Mouse (Mus musculus) Patski (cell line): ENCODE results near the gene Nrxn2. TPM values are rescaled to one million over a fixed set of nuclear protein-coding genes. Genes with fewer than 3 reads are reported as not detected.

Source experiments
- ATAC-seq: fragments of 100-300 bp; one replicate; pipeline ENCODE4 v1.8.0; 2021
- CTCF ChIA-PET: fragments of 350-600 bp; sonication (Branson Sonifier 250); formaldehyde crosslinking; loops from one replicate; lab custom pipeline; 2022; ENCODE audit warnings: inconsistent platforms; lab: Charles Lee
- POLR2A ChIA-PET: fragments of 350-600 bp; sonication (Branson Sonifier 250); formaldehyde crosslinking; loops from one replicate; lab custom pipeline; 2022; ENCODE audit warnings: antibody characterized with exemption, inconsistent platforms; lab: Charles Lee
- DNase-seq: peaks from one replicate; pipeline ENCODE4 v3.0.0-alpha.2; 2011; ENCODE audit warnings: low read depth, low spot score
- H3K27me3 ChIP-seq: fragments of 371-371 bp; one replicate; pipeline ENCODE4 v1.5.1; 2021
- CTCF ChIP-seq: fragments of 100-300 bp; IDR thresholded peaks from one replicate; pipeline ENCODE4 v1.5.1; 2021
- in situ Hi-C: fragments of 300-500 bp; cut with MboI; formaldehyde crosslinking; loops from 3 replicates; pipeline ENCODE4 v1.11.1; 2018; ENCODE audit warnings: low pct_unique_long_range_greater_than_20kb, mixed read lengths
- polyA plus RNA-seq: library from polyadenylated mRNA; unstranded; gene quantifications from one replicate; pipeline ENCODE4 v1.2.3, GENCODE M21; 2021

Nrxn2 gene
- polyA plus RNA-seq: not detected

DNA sequence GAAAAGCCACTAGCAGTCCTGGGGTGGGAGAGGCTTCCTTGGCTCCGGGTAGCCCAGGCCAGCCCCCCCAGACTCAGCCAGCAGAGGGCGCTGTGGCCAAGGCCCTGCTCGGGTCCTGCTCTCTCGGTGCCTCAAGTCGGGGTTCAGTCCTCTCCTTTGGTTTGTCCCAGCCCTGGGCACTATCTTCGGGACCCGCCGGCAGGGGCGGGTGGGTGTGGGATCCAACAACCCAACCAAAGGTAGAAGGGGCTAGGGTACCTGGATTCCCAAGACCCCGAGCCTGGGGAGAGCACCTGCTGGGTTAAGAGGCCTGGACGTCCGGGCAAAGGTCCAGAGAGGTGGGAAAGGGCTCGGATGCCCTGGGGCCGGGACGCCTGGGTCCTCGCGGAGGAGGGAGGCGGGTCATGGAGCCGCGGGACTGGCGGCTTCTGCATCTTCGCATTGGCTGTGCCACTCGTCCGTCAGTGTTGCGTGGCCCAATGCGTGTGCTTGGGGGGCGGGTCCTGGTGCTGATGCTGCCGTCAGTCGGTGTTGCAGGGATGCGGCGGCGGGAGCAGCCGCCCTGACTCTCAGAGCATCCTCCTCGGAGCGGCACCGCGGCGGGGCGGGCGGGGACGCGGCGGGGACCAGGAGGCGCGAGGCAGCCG, at the start of gene Nrxn2:
Nrxn2 (plus strand) TSS at position 499 of the 647 bp plus-strand sequence.
- ATAC-seq (peak; percentile 72), DNase-seq (no peak)
- CTCF ChIA-PET: interaction anchor here (0.7 to 1.3 kb wide), 6 partner anchors 9 to 51 kb away, joined by 3 to 5 read pairs (median 3); no protein-coding TSS in a partner anchor
- in situ Hi-C loops: no loop called here
- POLR2A ChIA-PET: no interaction called here
- no peak for TF ChIP-seq CTCF
- H3K27me3 ChIP-seq: peaks cover 38% of the 10 kb centered on the region

- TF ChIP-seq CTCF: no peak
- POLR2A ChIA-PET: no interaction called here
- in situ Hi-C loops: no loop called here
- no peak for ATAC-seq
- CTCF ChIA-PET: no interaction called here
- H3K27me3 ChIP-seq: no peaks in the 10 kb centered on the region
- no peak for DNase-seq
Measured at GRCm38 (mm10) chr19:6370175-6370574, 48.4 kb upstream of the Nrxn2 start.

GRCm38 (mm10) chr19:6372433-6372832, 46.1 kb upstream of the Nrxn2 start:
- POLR2A ChIA-PET: no interaction called here
- peak; percentile 49 for ATAC-seq
- in situ Hi-C loops: no loop called here
- TF ChIP-seq CTCF: no peak
- H3K27me3 ChIP-seq: no peaks in the 10 kb centered on the region
- no peak for DNase-seq
- CTCF ChIA-PET: no interaction called here

- no peaks in the 10 kb centered on the region for H3K27me3 ChIP-seq
- TF ChIP-seq CTCF: peak; percentile 90
- CTCF ChIA-PET: interaction anchor here (0.6 to 2.0 kb wide), 4 partner anchors 9 to 22 kb away, joined by 3 to 15 read pairs (median 4); partner anchors contain the start of gene Pygm
- ATAC-seq (no peak), DNase-seq (no peak)
- in situ Hi-C loops: no loop called here
- POLR2A ChIA-PET: interaction anchor here (0.8 to 1.5 kb wide), 2 partner anchors 10 to 11 kb away, joined by 3 read pairs; partner anchors contain the start of genes Pygm and Sf1
Measured at GRCm38 (mm10) chr19:6373539-6374400, 44.8 kb upstream of the Nrxn2 start.

- ChIA-PET CTCF (interaction anchor here (1.1 to 2.0 kb wide), 2 partner anchors 9 to 21 kb away, joined by 3 to 15 read pairs; partner anchors contain the start of gene Pygm), POLR2A (interaction anchor here (1.4 kb wide), 1 partner anchor 9 kb away, joined by 3 read pairs; no protein-coding TSS in a partner anchor)
- ATAC-seq (no peak), DNase-seq (no peak)
- in situ Hi-C loops: no loop called here
- no peak for TF ChIP-seq CTCF
- no peaks in the 10 kb centered on the region for H3K27me3 ChIP-seq
Measured at GRCm38 (mm10) chr19:6374571-6374970, 44.0 kb upstream of the Nrxn2 start.

- ChIA-PET POLR2A (interaction anchor here (0.6 to 1.4 kb wide), 3 partner anchors 10 to 601 kb away, joined by 3 to 7 read pairs (median 3); partner anchors contain the start of gene Plcb3), CTCF (no interaction called here)
- no peaks in the 10 kb centered on the region for H3K27me3 ChIP-seq
- in situ Hi-C loops: no loop called here
- ATAC-seq (no peak), DNase-seq (no peak)
- TF ChIP-seq CTCF: no peak
Measured at GRCm38 (mm10) chr19:6375423-6376254, 42.9 kb upstream of the Nrxn2 start.

DNA sequence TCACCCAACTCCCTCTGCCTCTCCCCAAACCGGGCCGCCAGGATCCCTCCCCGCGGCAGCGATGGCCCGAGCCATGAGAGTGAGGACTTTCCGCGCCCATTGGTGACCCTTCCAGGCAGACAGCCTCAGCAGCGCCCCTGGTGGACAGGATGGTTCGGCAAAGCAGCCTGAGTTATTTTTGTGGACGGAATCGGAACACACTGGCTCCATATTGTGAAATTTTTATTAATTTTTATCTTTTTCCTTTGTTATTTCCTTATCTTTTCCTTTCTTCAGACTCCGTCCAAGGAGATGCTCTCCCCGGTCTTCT, 42.3 kb upstream of the Nrxn2 start:
- DNase-seq (no peak), ATAC-seq (no peak)
- POLR2A ChIA-PET: interaction anchor here (0.6 kb wide), 1 partner anchor 96 kb away, joined by 3 read pairs; no protein-coding TSS in a partner anchor
- in situ Hi-C loops: no loop called here
- peak; percentile 91 for TF ChIP-seq CTCF
- no peaks in the 10 kb centered on the region for H3K27me3 ChIP-seq
- CTCF ChIA-PET: no interaction called here

GRCm38 (mm10) chr19:6376643-6377042, 41.9 kb upstream of the Nrxn2 start:
- no peak for TF ChIP-seq CTCF
- in situ Hi-C loops: no loop called here
- ChIA-PET CTCF (interaction anchor here (1.2 kb wide), 1 partner anchor 9 kb away, joined by 5 read pairs; no protein-coding TSS in a partner anchor), POLR2A (interaction anchor here (0.6 to 1.6 kb wide), 2 partner anchors 9 to 95 kb away, joined by 3 to 8 read pairs; no protein-coding TSS in a partner anchor)
- DNase-seq (no peak), ATAC-seq (no peak)
- H3K27me3 ChIP-seq: no peaks in the 10 kb centered on the region

DNA sequence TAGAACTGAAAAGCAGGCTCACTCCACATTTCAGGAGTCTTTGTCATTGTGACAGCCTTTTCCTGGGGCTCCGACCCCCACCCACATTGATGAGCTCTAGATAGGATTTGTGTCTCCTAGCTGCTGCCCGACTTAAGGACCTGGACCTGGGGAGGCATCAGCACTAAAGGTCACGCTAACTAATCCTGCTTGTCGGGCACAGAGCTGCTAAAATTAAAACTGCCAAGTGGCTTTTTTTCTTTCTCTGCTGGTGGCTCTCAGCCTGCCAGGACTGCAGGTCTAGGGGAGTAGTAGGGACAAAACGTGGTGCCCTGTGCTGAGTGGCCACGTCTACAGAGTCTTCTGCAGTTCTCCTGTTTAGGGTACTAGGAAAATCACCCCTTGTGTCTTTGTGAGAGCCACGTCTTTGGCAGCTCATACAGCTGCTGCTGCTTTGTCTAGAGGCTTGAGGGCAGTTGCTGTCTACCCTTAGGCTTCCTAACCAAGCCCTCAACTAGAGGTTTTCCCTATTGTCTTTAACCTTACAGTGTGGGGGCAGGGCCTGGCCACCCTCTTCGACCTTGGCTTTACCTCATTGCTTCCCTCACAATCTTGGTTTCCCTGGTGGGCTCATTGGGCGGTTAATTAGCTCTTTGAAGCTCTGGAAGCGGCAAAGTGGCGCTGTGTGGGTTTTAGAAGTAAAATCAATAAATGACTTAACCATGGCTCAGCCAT, 41.0 kb upstream of the Nrxn2 start:
- CTCF ChIA-PET: interaction anchor here (1.2 kb wide), 1 partner anchor 10 kb away, joined by 5 read pairs; no protein-coding TSS in a partner anchor
- POLR2A ChIA-PET: interaction anchor here (0.8 to 1.6 kb wide), 2 partner anchors 10 to 13 kb away, joined by 3 to 8 read pairs; no protein-coding TSS in a partner anchor
- no peak for TF ChIP-seq CTCF
- ATAC-seq (no peak), DNase-seq (no peak)
- in situ Hi-C loops: no loop called here
- no peaks in the 10 kb centered on the region for H3K27me3 ChIP-seq
